In genomic region chr13:41921178-41921577, GRCm38 (mm10) we compare ENCODE assay signal across 17 mouse cellular contexts.
"Had no signal": no experiment of that assay in that cellular context is flagged by ENCODE, and none has a peak within 500 bp of the region (broad histone marks: within the 10 kb centered on the region; RNA-seq: fewer than 3 reads in every experiment).

No protein-coding gene starts in this region.

- DNase-seq: kidney, adult 2 months; kidney, postnatal 25 days; layer of hippocampus, postnatal 36 days; liver, embryonic 13.5 days; lung, adult 2 months; lung, postnatal 14 days; lung, postnatal 4 days; midbrain, embryonic 14.5 days; right cerebral cortex, adult 18-20 months; right cerebral cortex, postnatal 14 days; thymus, adult 2 months; thymus, postnatal 14 days had no signal

- H3K36me3 ChIP-seq: liver, embryonic 13.5 days; neural tube, embryonic 12.5 days; neural tube, embryonic 15.5 days had no signal

- H3K27ac ChIP-seq: kidney, postnatal 0 days; left cerebral cortex, adult 2 months; liver, embryonic 13.5 days; neural tube, embryonic 12.5 days; neural tube, embryonic 15.5 days had no signal

- H3K4me2 ChIP-seq: liver, embryonic 13.5 days; midbrain, embryonic 11.5 days; neural tube, embryonic 12.5 days; neural tube, embryonic 15.5 days had no signal

- H3K9ac ChIP-seq: liver, embryonic 13.5 days; neural tube, embryonic 12.5 days; neural tube, embryonic 15.5 days had no signal

- H3K9me3 ChIP-seq: liver, embryonic 13.5 days; neural tube, embryonic 12.5 days; neural tube, embryonic 15.5 days had no signal

- H3K4me3 ChIP-seq: left cerebral cortex, adult 2 months; liver, embryonic 13.5 days; neural tube, embryonic 12.5 days; neural tube, embryonic 15.5 days had no signal

- H3K27me3 ChIP-seq: liver, embryonic 13.5 days; neural tube, embryonic 12.5 days; neural tube, embryonic 15.5 days had no signal

- H3K4me1 ChIP-seq: liver, embryonic 13.5 days; neural tube, embryonic 12.5 days; neural tube, embryonic 15.5 days had no signal
